Mouse (Mus musculus): ENCODE results near the gene Pigh. TPM values are rescaled to one million over a fixed set of nuclear protein-coding genes. Genes with fewer than 3 reads are reported as not detected.

The Pigh gene
- 10 to 100 TPM in 2 of 4 experiments, 1 to 10 TPM in 2; 8.1 to 12.4 (median 9.7) TPM for total RNA-seq (2022)

DNA sequence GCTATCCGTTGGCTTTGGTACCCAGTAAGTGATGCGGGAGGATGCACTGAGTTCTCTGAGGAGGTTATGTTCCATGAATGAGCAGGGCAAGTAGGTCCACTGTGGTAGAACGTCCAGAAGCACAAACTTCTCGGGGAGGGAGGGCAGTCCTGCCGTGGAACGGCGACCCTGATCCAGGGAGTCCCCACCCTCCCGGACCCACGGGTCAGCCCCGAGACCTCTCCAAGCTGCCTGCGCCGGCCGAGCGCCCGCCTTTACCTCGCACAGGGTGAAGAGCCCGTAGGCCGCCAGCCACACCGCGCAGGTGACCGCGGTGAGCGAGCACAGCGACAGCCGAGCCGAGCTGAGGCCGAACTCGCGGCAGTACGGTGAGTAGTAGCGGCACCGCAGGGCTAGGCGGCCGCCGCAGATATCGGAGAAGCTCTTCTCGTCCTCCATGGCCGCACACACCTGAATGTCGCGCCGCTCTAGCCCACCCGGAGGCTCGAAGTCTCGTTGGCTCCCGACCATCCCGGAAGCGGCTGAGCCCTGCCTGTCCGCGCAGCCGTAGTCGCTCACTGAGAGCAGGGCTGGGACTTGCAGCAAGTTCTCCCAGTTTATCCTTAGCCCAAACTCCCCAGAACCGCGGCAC, at the start of gene Pigh:
Pigh (minus strand) TSS at position 470 of the 631 bp plus-strand sequence.
- peak; percentile 55 to 80 for DNase-seq (ENCODE audit: low spot score in 2 of 2)

GRCm38 (mm10) chr12:79138999-79139398, 49.5 kb upstream of the Pigh start:
- DNase-seq (ENCODE audit: low spot score in 2 of 2): no peak

GRCm38 (mm10) chr12:79136949-79137348, 47.5 kb upstream of the Pigh start:
- DNase-seq (ENCODE audit: low spot score in 2 of 2): no peak

DNA sequence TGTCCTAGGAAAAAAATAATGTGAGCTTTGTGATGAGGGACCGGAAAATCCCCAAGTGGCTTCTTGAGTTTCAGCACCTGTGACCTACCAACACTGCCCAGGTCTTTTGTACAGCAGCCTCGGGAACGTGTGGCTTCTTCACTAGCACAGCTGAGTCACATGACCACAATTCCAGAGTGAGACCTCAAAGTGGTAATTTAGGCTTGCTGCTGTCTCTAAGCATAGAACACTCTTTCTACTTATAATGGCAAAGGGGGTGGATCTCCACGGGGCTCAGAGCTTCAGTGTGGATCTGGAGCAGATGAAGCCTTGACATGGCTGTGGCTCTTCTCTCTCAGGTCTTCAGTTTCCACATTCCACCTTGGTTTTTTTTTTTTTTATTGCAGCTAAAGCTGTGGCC, 45.7 kb upstream of the Pigh start:
- DNase-seq (ENCODE audit: low spot score in 2 of 2): no peak

DNA sequence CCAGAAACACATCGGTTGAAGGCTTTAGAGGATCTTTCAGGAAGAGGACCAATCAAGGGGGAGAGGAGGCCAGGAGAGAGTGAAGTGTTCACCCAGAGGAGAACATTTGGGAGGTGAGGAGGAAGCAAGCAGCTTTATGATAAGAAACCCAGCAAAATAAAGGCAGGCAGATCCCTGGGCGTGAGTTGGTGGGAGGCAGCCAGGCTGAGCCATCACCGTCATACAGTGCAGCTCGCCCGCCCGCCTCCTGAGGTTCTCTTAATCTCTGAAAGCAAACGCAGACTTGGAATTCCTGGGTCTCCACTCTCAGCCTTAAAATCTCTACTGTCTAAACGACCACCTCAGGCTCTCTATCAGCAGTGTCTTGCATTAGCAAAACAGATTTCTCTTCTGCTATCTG, 45.2 kb upstream of the Pigh start:
- no peak for DNase-seq (ENCODE audit: low spot score in 2 of 2)

GRCm38 (mm10) chr12:79131706-79132460, 42.4 kb upstream of the Pigh start:
- no peak for DNase-seq (ENCODE audit: low spot score in 2 of 2)

- no peak for DNase-seq (ENCODE audit: low spot score in 2 of 2)
These were observed 41.8 kb upstream of the Pigh start for GRCm38 (mm10) chr12:79131178-79131675.

- DNase-seq (ENCODE audit: low spot score in 2 of 2): peak; percentile 64 to 65
These were observed 41.1 kb upstream of the Pigh start, which contains the start of gene Arg2 for GRCm38 (mm10) chr12:79130299-79131177. Arg2 (plus strand) TSS chr12:79130777.

GRCm38 (mm10) chr12:79122820-79123219, 33.4 kb upstream of the Pigh start:
- DNase-seq (ENCODE audit: low spot score in 2 of 2): peak in 1 of 2 experiments; percentile 8

DNA sequence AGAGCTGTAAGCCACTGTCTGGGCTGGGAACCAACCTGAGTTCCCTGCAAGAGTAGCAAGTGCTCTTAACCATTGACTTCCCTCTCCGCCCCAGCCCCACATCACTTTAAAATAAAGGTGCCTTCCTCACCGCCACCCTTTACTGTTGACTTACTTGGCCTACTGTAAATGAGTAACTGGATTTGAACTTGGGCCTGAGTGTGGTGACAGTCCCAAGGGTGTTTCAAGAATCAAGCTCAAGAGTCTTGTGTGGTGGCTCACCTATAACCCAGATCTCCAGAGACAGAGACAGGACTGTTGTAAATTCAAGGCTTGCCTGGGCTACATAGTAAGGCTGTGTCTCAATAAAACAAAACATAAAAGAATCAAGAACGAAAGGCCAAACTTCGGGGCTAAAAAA, 29.5 kb upstream of the Pigh start:
- no peak for DNase-seq (ENCODE audit: low spot score in 2 of 2)

GRCm38 (mm10) chr12:79105312-79105711, 15.9 kb upstream of the Pigh start:
- no peak for DNase-seq (ENCODE audit: low spot score in 2 of 2)

GRCm38 (mm10) chr12:79104544-79104943, 15.1 kb upstream of the Pigh start:
- DNase-seq (ENCODE audit: low spot score in 2 of 2): no peak

DNA sequence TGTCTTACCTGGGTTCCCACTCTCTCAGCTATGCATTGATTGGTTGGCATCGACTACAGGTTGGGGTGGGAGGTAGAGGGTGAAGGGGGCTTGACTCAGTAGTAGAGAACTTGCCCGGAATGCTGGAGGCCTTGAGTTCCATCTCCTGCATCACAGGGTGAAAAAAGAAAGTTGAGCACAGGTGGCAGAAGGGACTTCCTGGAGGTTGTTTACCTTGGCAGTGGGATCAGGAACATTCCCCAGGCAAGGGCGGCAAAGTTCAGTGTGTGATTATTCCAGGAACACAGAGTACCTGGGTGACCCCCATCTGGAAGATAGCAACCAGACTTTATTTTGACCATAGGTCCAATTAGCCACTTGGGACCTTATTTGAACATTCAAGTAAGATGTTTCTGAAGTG, 14.3 kb upstream of the Pigh start:
- DNase-seq (ENCODE audit: low spot score in 2 of 2): no peak

DNA sequence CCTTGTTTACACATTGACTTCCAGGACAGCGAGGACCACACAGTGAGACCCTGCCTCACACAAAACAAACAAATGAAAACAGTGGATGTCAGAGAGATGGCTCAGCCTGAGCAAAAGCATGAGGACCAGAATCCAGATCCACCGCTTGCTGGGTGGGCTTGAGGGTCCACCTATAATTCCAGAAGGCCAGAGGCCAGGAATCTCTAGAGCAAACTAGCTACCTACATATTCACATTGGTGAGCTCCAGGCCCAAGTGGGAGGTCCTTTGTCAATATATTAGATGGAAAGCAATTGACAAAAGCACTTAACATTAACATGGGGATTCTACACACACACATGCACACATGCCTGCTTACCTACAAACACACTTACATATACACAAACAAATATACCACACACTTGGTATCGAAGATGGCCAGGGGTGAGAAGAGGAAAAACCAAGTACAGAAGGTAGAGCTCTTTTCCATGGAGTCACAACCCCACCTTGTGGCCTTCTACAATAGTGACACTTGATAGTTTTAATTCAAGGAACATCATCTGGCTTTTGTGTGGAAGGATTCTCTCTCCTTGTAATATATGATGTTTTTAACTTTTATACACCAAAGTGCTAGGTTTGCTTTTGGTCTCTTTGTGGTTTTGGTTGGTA, 7.8 kb upstream of the Pigh start:
- DNase-seq (ENCODE audit: low spot score in 2 of 2): no peak

DNA sequence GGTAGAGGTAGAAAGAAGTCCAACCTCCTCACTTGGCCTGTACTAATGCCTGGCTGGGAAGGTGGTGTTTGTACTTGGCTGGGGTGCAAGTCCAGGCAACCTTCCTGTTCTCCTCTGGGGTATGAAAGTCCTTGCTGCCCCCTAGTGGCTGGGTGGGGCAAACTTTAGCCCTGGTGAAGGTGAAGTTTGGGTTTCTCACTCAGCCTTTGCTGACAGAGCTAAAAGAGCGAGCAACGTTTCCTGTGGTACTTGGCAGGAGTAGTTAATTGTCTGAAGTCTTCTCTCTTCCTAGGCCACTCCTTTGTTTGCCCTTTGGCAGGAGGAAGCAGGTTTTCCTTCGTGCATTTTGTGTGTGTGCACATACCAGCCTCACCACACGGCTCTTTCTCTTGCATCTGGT, 3.1 kb upstream of the Pigh start:
- peak in 1 of 2 experiments; percentile 20 for DNase-seq (ENCODE audit: low spot score in 2 of 2)

GRCm38 (mm10) chr12:79073362-79073761, 16.1 kb downstream of the Pigh start:
- DNase-seq (ENCODE audit: low spot score in 2 of 2): no peak

GRCm38 (mm10) chr12:79072576-79072975, 16.9 kb downstream of the Pigh start:
- DNase-seq (ENCODE audit: low spot score in 2 of 2): no peak

- DNase-seq (ENCODE audit: low spot score in 2 of 2): no peak
These were observed 18.6 kb downstream of the Pigh start for GRCm38 (mm10) chr12:79070736-79071333.

- DNase-seq (ENCODE audit: low spot score in 2 of 2): no peak
These were observed 19.5 kb downstream of the Pigh start for GRCm38 (mm10) chr12:79069916-79070315.

DNA sequence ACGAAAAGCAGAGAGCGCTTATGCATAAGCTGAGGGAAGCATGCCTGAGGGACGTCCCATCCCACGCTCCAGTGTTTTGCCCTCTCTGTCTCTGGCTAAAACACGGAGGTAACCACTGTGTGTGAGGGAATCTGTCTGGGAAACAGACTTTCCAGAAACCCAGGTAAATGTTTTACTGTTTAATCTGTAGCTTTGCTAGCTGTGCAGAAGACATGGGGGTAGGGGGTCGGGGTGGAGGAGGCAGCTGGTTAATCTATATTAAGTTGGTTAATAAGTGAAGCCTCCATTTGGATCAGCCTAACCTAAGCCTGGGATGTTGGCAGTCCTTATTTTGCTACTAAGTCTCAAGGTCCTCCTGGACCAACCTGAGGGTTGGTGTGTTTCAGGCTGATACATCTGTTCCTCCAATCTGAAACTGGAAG, 20.3 kb downstream of the Pigh start:
- DNase-seq (ENCODE audit: low spot score in 2 of 2): no peak

- no peak for DNase-seq (ENCODE audit: low spot score in 2 of 2)
These were observed 21.1 kb downstream of the Pigh start for GRCm38 (mm10) chr12:79068306-79068705.
